Comparison of ENCODE assay signal across 25 mouse cellular contexts in genomic region chr2:30268371-30268770, GRCm38 (mm10). TPM values are rescaled to one million over a fixed set of nuclear protein-coding genes. Genes with fewer than 3 reads are reported as not detected.
A peak's percentile ranks its signal among the peaks of the same experiment; 100 is the strongest.
DNase-seq lines count a peak whose midpoint lies in the region; ATAC-seq and TF ChIP-seq lines count a peak whose summit lies in the region.
"Had no signal": no experiment of that assay in that cellular context is flagged by ENCODE, and none has a peak within 500 bp of the region (broad histone marks: within the 10 kb centered on the region; RNA-seq: fewer than 3 reads in every experiment).

No protein-coding gene starts in this region.

- H3K36me3 ChIP-seq in heart, embryonic 11.5 days (ENCODE audit: control insufficient read depth, insufficient read depth, low read length) = peaks cover 3% of the 10 kb centered on the region
- peaks cover 22% of the 10 kb centered on the region for H3K36me3 ChIP-seq in liver, embryonic 12.5 days
- peaks cover 16% of the 10 kb centered on the region for H3K36me3 ChIP-seq in liver, postnatal 0 days (replicated peaks; ENCODE audit: insufficient read depth, low read length)

- H3K9me3 ChIP-seq in heart, embryonic 11.5 days (replicated peaks; ENCODE audit: control insufficient read depth, low read length) = no peaks in the 10 kb centered on the region
- no peaks in the 10 kb centered on the region for H3K9me3 ChIP-seq in liver, embryonic 12.5 days (replicated peaks)
- H3K9me3 ChIP-seq in liver, postnatal 0 days (ENCODE audit: low read length) = no peaks in the 10 kb centered on the region
- H3K9me3 ChIP-seq: forebrain, embryonic 13.5 days; neural tube, embryonic 13.5 days had no signal

- H3K27me3 ChIP-seq in heart, embryonic 11.5 days (ENCODE audit: control insufficient read depth, insufficient read depth, low read length) = no peaks in the 10 kb centered on the region
- H3K27me3 ChIP-seq in liver, embryonic 12.5 days (replicated peaks) = no peaks in the 10 kb centered on the region
- no peaks in the 10 kb centered on the region for H3K27me3 ChIP-seq in liver, postnatal 0 days (ENCODE audit: insufficient read depth, low read length)
- H3K27me3 ChIP-seq: forebrain, embryonic 13.5 days; neural tube, embryonic 13.5 days had no signal

- TF ChIP-seq EP300 in liver, postnatal 0 days (IDR thresholded peaks at IDR 0.05; ENCODE audit: low read depth) = no peak

- peak; percentile 45 for DNase-seq in adrenal gland, postnatal 14 days
- DNase-seq in adrenal gland, postnatal 10 days = no peak
- no peak for DNase-seq in heart, postnatal 4 days
- DNase-seq in liver = no peak
- no peak for DNase-seq in liver, postnatal 0 days
- no peak for DNase-seq in right cerebral cortex, postnatal 36 days (ENCODE audit: low spot score in 2 of 2)
- DNase-seq: cerebellum, postnatal 10 days; kidney, adult 2 months; kidney, postnatal 14 days; layer of hippocampus, adult 9-11 months; lung, postnatal 10 days; right cerebral cortex, postnatal 14 days; thymus, postnatal 4 days had no signal

- H3K27ac ChIP-seq in heart, embryonic 11.5 days (ENCODE audit: low read depth, low read length) = 0 out of 2 replicates have a peak overlapping the region, but pooled peaks have one; percentile 24
- H3K27ac ChIP-seq in liver, embryonic 12.5 days = peak overlapping the region; percentile 53
- H3K27ac ChIP-seq in liver, postnatal 0 days (ENCODE audit: low read depth) = peak overlapping the region; percentile 45; the same call in 1 of the 2 replicates
- H3K27ac ChIP-seq: forebrain, embryonic 13.5 days; hindbrain, postnatal 0 days; liver, embryonic 14.5 days; neural tube, embryonic 13.5 days had no signal

- H3K4me1 ChIP-seq in heart, embryonic 11.5 days (ENCODE audit: control insufficient read depth, insufficient read depth, low read length) = peaks cover 34% of the 10 kb centered on the region
- peaks cover 34% of the 10 kb centered on the region for H3K4me1 ChIP-seq in liver, embryonic 12.5 days
- peaks cover 44% of the 10 kb centered on the region for H3K4me1 ChIP-seq in liver, postnatal 0 days (ENCODE audit: insufficient read depth)

- H3K4me2 ChIP-seq in heart, embryonic 11.5 days = no peak overlapping the region
- no peak overlapping the region for H3K4me2 ChIP-seq in liver, embryonic 12.5 days
- peak overlapping the region; percentile 22; the same call in 1 of the 2 replicates for H3K4me2 ChIP-seq in liver, postnatal 0 days (ENCODE audit: low read depth, low read length)
- H3K4me2 ChIP-seq: forebrain, embryonic 13.5 days; midbrain, embryonic 11.5 days; neural tube, embryonic 13.5 days had no signal

- no peak overlapping the region for H3K4me3 ChIP-seq in heart, embryonic 11.5 days (ENCODE audit: low read depth, low read length)
- H3K4me3 ChIP-seq in liver, embryonic 12.5 days = no peak overlapping the region
- H3K4me3 ChIP-seq in liver, postnatal 0 days (ENCODE audit: low read depth, low read length) = no peak overlapping the region
- H3K4me3 ChIP-seq: forebrain, embryonic 13.5 days; neural tube, embryonic 13.5 days had no signal

- no peak for ATAC-seq in heart, embryonic 11.5 days (replicated peaks; ENCODE audit: insufficient number of reproducible peaks, low FRiP score, low TSS enrichment)
- ATAC-seq in liver, embryonic 12.5 days = no peak
- no peak for ATAC-seq in liver, postnatal 0 days
- ATAC-seq: forebrain, embryonic 13.5 days; hindbrain, postnatal 0 days had no signal

- TF ChIP-seq CTCF in liver, postnatal 0 days (IDR thresholded peaks at IDR 0.05; ENCODE audit: low read depth) = 0 out of 2 replicates have a peak, but pooled peaks have one; percentile 9

- H3K9ac ChIP-seq in heart, embryonic 11.5 days (ENCODE audit: low read depth, low read length) = no peak overlapping the region
- no peak overlapping the region for H3K9ac ChIP-seq in liver, embryonic 12.5 days
- H3K9ac ChIP-seq in liver, postnatal 0 days (replicated peaks) = no peak overlapping the region; the same call in 1 of the 2 replicates
- H3K9ac ChIP-seq: forebrain, embryonic 13.5 days; liver, embryonic 14.5 days; neural tube, embryonic 13.5 days had no signal

- WGBS in heart, embryonic 11.5 days (ENCODE audit: insufficient replicate concordance) = 48% methylated on average over 4 of the region's 4 CpGs
- WGBS in liver, embryonic 12.5 days (ENCODE audit: insufficient replicate concordance) = 55% methylated on average over 4 of the region's 4 CpGs
- WGBS in liver, postnatal 0 days (ENCODE audit: insufficient replicate concordance) = 49% methylated on average over 4 of the region's 4 CpGs

RNA-seq across cellular contexts. Expression of gene Phyhd1, which starts 2.4 kb away (rescaled TPM):
- 19.8 and 20.4 TPM in 2 replicates for total RNA-seq in adrenal gland, postnatal 14 days (2021)
- 10 to 100 TPM; 23.7 to 24.1 TPM for total RNA-seq in adrenal gland, postnatal 10 days (2021)
- polyA plus RNA-seq in heart, embryonic 11.5 days (2014; fragmentation: Nextera tagmentation; extraction: Ambion mirVana) = 4.7 and 7.4 TPM in 2 replicates
- total RNA-seq in heart, postnatal 4 days (2021) = 10 to 100 TPM; 20.6 to 26.0 TPM
- polyA plus RNA-seq in liver, embryonic 12.5 days (2016; fragmentation: Nextera tagmentation; extraction: Ambion mirVana) = 6.9 and 7.4 TPM in 2 replicates
- polyA plus RNA-seq in liver, postnatal 0 days (2015; fragmentation: Nextera tagmentation; extraction: Ambion mirVana) = 19.3 and 23.2 TPM in 2 replicates

RNA-seq across cellular contexts. Expression of gene Gm28038, which starts 12.5 kb away (rescaled TPM):
- not detected in 2 replicates for total RNA-seq in adrenal gland, postnatal 14 days (2021)
- total RNA-seq in adrenal gland, postnatal 10 days (2021) = not detected
- polyA plus RNA-seq in heart, embryonic 11.5 days (2014; fragmentation: Nextera tagmentation; extraction: Ambion mirVana) = not detected in 2 replicates
- total RNA-seq in heart, postnatal 4 days (2021) = 1 to 10 TPM in 1 of 2 experiments, not detected in 1; 4.6 TPM
- not detected in 2 replicates for polyA plus RNA-seq in liver, embryonic 12.5 days (2016; fragmentation: Nextera tagmentation; extraction: Ambion mirVana)
- polyA plus RNA-seq in liver, postnatal 0 days (2015; fragmentation: Nextera tagmentation; extraction: Ambion mirVana) = not detected in 2 replicates
- total RNA-seq: adrenal gland, postnatal 4 days; hematopoietic stem cell, adult 5-6 weeks; hindbrain, postnatal 0 days; left cerebral cortex, postnatal 10 days had no signal
- polyA plus RNA-seq: forebrain, embryonic 13.5 days; gonadal fat pad, adult 2 months; hindbrain, postnatal 0 days; kidney, adult 2 months; liver, embryonic 14.5 days; midbrain, embryonic 11.5 days; neural tube, embryonic 13.5 days; testis, adult 2 months had no signal

RNA-seq across cellular contexts. Expression of gene Dolk, which starts 17.8 kb away (rescaled TPM):
- 46.2 and 48.1 TPM in 2 replicates for total RNA-seq in adrenal gland, postnatal 14 days (2021)
- total RNA-seq in adrenal gland, postnatal 10 days (2021) = 10 to 100 TPM; 43.4 to 46.2 TPM
- 26.6 and 27.7 TPM in 2 replicates for polyA plus RNA-seq in heart, embryonic 11.5 days (2014; fragmentation: Nextera tagmentation; extraction: Ambion mirVana)
- total RNA-seq in heart, postnatal 4 days (2021) = 10 to 100 TPM; 23.6 to 23.7 TPM
- polyA plus RNA-seq in liver, embryonic 12.5 days (2016; fragmentation: Nextera tagmentation; extraction: Ambion mirVana) = 15.5 and 17.5 TPM in 2 replicates
- 14.0 and 14.1 TPM in 2 replicates for polyA plus RNA-seq in liver, postnatal 0 days (2015; fragmentation: Nextera tagmentation; extraction: Ambion mirVana)

RNA-seq across cellular contexts. Expression of gene Nup188, which starts 17.8 kb away (rescaled TPM):
- 38.2 and 40.5 TPM in 2 replicates for total RNA-seq in adrenal gland, postnatal 14 days (2021)
- 10 to 100 TPM; 37.9 to 45.3 TPM for total RNA-seq in adrenal gland, postnatal 10 days (2021)
- 34.2 and 37.4 TPM in 2 replicates for polyA plus RNA-seq in heart, embryonic 11.5 days (2014; fragmentation: Nextera tagmentation; extraction: Ambion mirVana)
- total RNA-seq in heart, postnatal 4 days (2021) = 10 to 100 TPM; 28.0 to 34.5 TPM
- polyA plus RNA-seq in liver, embryonic 12.5 days (2016; fragmentation: Nextera tagmentation; extraction: Ambion mirVana) = 23.9 and 25.8 TPM in 2 replicates
- polyA plus RNA-seq in liver, postnatal 0 days (2015; fragmentation: Nextera tagmentation; extraction: Ambion mirVana) = 6.2 and 7.5 TPM in 2 replicates

RNA-seq across cellular contexts. Expression of gene Gm28035, which starts 28.0 kb away (rescaled TPM):
- total RNA-seq in adrenal gland, postnatal 14 days (2021) = 0.63 and 1.7 TPM in 2 replicates
- total RNA-seq in adrenal gland, postnatal 10 days (2021) = 1 to 10 TPM; 1.9 to 2.0 TPM
- 0.49 TPM in 1 of 2 replicates, not detected in the other for polyA plus RNA-seq in heart, embryonic 11.5 days (2014; fragmentation: Nextera tagmentation; extraction: Ambion mirVana)
- total RNA-seq in heart, postnatal 4 days (2021) = 1 to 10 TPM in 1 of 2 experiments, under 1 TPM in 1; 0.88 to 1.5 TPM
- 0.11 and 0.12 TPM in 2 replicates for polyA plus RNA-seq in liver, embryonic 12.5 days (2016; fragmentation: Nextera tagmentation; extraction: Ambion mirVana)
- polyA plus RNA-seq in liver, postnatal 0 days (2015; fragmentation: Nextera tagmentation; extraction: Ambion mirVana) = 0.14 and 0.18 TPM in 2 replicates
